Comparison of ENCODE assay signal across 18 mouse cellular contexts in genomic region chr10:40051997-40052396, GRCm38 (mm10). TPM values are rescaled to one million over a fixed set of nuclear protein-coding genes. Genes with fewer than 3 reads are reported as not detected.
"Had no signal": no experiment of that assay in that cellular context is flagged by ENCODE, and none has a peak within 500 bp of the region (broad histone marks: within the 10 kb centered on the region; RNA-seq: fewer than 3 reads in every experiment).

No protein-coding gene starts in this region.

- H3K9ac ChIP-seq: intestine, embryonic 15.5 days; kidney, embryonic 15.5 days; limb, embryonic 12.5 days; limb, embryonic 15.5 days; liver, embryonic 13.5 days; neural tube, embryonic 13.5 days had no signal

- DNase-seq: kidney, adult 2 months; kidney, postnatal 4 days; left cerebral cortex, postnatal 4 days; liver, embryonic 13.5 days; lung, adult 2 months; lung, postnatal 14 days; lung, postnatal 4 days; retina, postnatal 1 day; right cerebral cortex, postnatal 25 days; thymus, postnatal 25 days had no signal

- H3K4me1 ChIP-seq: intestine, embryonic 15.5 days; limb, embryonic 12.5 days; limb, embryonic 15.5 days; neural tube, embryonic 13.5 days had no signal

- H3K27ac ChIP-seq: intestine, embryonic 15.5 days; kidney, embryonic 15.5 days; limb, embryonic 12.5 days; limb, embryonic 15.5 days; liver, embryonic 13.5 days; neural tube, embryonic 13.5 days had no signal

- H3K4me2 ChIP-seq: intestine, embryonic 15.5 days; kidney, embryonic 15.5 days; limb, embryonic 12.5 days; limb, embryonic 15.5 days; liver, embryonic 13.5 days; midbrain, embryonic 11.5 days; neural tube, embryonic 13.5 days had no signal

- H3K9me3 ChIP-seq: intestine, embryonic 15.5 days; kidney, embryonic 15.5 days; limb, embryonic 12.5 days; limb, embryonic 15.5 days; liver, embryonic 13.5 days; neural tube, embryonic 13.5 days had no signal

- ATAC-seq: intestine, embryonic 15.5 days; midbrain, embryonic 16.5 days had no signal

- H3K4me3 ChIP-seq: intestine, embryonic 15.5 days; kidney, embryonic 15.5 days; limb, embryonic 12.5 days; limb, embryonic 15.5 days; liver, embryonic 13.5 days; myocyte; neural tube, embryonic 13.5 days had no signal

- H3K27me3 ChIP-seq: intestine, embryonic 15.5 days; kidney, embryonic 15.5 days; limb, embryonic 12.5 days; limb, embryonic 15.5 days; liver, embryonic 13.5 days; neural tube, embryonic 13.5 days had no signal

- H3K36me3 ChIP-seq: intestine, embryonic 15.5 days; kidney, embryonic 15.5 days; limb, embryonic 12.5 days; limb, embryonic 15.5 days; neural tube, embryonic 13.5 days had no signal

RNA-seq across cellular contexts. Expression of gene Mfsd4b1, which starts 26.9 kb away (rescaled TPM):
- polyA plus RNA-seq: midbrain, embryonic 11.5 days had no signal
